Mouse (Mus musculus): ENCODE measurements around the gene Olfr430.

DNA sequence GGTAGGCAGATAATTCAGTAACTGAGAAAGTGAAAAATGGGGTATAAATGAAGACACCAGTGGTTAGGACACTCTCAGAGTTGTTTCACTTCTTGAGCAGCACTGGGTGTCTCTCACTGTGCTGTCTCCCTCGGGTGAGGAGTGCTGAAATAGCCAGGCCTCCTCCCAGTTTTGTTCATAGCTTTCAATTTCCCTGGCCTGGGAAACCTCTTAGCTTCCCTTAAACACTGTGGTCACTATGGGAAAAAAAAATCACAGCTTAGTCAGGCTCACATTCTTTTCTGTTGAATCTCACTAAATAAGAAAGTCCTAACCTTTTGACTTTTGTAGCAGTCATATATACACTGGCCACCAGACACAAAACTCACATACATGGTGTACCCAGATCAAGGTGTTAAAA is 34.7 kb upstream of the Olfr430 start, which contains the start of gene Ifi205:
- TF ChIP-seq CTCF (IDR thresholded peaks at IDR 0.05; ENCODE audit: extremely low read depth, insufficient read depth, insufficient read length, insufficient replicate concordance), result no peak
- no peak for TF ChIP-seq POLR2A (IDR thresholded peaks at IDR 0.05; ENCODE audit: low read depth, low read length)

Measured in spleen, adult 2 months (tissue).